Mouse (Mus musculus) testis, postnatal 14 days (tissue): ENCODE data around the gene Gabrd.

ENCODE experiments used
- DNase-seq: peaks from one replicate; pipeline ENCODE4 v3.0.0; 2021; ENCODE audit warnings: low spot score

Gabrd gene

DNA sequence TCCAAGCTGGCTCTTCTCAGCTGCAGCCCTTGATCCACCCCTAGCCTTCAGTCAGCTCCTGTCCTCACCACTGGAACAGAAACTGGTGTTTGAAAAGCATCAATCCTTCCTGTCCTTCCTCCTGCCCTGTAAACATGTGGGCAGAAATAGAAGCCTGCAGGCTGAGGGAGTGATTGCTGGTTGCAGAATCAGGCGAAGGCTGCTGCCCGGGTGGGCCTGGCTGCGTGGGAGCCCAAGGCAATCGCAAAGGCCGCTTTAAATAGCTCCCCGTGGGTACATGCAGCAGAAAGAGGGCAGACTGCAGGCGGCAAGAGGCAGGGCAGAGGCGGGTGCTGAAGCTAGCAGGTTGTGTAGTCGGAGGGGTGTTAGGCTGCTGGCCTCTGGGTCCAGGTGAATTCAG is 15.2 kb downstream of the Gabrd start:
- DNase-seq: peak; percentile 44

DNA sequence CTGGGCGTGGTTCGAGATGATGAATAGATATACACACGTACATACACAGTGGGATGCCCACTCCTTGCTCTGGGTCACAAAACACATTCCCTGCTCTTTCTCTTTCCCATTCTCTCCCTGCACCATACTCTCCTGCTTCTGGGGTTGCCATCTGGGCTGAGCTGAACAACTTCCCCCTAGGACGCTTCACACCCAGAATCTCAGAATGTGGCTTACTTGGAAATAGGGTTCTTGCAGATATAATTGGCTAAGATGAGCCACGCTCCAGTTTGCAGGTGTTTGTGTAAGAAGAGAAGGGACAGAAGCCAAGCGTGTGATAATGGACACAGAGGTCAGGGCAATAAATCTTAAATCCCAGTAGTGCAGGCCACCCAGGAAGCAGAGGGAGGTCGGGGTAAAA is 15.9 kb downstream of the Gabrd start:
- DNase-seq: no peak

DNA sequence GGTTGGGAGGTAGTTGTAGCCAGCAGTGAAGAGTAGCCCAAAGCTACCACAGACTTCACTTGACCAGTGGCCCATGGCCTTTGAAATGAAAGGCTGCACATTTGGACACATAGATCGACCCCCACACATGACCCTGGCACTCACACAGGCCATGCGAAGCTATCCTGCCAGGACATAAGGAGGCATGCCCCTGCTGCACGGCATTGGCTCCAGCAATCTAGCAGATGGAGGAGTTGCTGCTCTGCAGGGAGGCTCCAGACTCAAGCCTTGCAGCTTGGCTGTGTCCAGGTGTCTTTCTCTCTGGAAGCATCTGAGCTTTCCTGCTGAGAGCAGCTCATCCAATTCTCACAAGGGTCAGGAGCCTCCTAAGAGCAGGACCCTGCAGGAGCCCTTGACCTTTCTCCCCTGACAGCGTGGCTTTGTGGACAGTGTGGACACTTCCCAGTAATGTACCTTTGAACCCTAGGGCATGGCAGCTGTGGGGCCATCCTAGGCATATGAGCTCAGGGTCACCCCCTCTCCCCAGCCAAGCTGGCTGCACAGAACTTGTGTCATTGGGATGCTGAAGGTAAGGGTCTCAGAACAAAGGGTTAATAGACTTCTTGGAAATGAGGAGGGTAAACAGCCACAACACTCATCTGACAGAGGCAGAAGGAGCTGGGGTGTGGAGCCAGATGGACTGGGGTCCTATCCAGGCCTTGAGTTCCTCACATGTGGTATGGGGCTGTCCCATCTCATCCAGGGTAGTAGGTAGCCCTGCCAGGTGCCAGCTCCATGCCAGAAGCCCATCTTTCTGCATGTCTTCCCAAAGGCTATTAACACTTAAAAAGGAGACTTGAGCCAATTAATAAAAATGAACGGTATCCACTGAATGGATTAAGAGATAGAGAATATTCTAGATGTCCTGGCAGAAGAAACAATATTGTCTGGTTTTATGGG is 25.8 kb downstream of the Gabrd start:
- DNase-seq: no peak

DNA sequence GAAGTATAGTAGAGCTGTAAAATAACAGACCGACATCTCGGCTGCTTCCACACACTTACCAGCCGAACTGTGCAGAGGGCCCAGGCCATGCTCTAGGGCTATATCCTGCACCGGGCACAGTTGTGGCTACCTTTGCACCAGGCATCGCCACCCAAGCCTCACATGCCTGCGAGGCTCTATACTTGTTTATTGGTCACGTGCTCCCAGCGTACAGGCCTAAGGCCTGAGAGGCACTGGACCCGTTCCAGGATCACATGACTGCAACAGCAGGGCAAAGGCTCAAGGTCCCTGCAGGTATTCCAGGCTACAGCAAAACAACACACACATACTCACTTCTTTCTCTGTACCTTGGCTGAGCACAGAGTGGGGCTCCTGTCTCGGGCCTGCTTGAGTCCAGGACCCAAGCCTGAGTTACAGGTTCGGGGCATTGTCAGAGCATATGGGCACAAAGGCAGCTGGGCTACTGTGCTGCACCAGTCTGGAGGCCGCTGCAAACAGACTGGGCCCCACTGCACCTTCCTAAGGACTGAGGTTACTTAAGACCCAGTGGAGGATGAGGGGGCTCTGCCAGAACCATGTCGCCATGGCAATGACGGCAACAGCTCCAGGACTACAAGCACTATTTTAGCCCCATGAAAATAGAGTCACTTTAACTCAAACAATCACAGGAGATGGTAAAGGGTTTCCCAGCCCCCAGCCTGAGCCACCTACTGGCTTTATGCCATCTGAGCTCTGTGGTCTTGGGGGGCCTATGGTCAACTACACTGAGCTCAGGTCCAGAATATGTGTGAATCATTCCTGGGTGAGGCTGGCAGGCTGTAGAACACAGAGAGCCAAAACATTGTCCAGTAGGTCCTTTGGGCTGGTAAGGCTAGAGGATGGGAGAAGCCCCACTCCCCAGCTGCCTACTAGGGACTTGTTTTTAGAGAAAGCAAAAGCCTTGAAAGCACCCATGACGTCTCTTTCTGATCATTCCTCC is 26.9 kb downstream of the Gabrd start:
- DNase-seq: no peak

DNA sequence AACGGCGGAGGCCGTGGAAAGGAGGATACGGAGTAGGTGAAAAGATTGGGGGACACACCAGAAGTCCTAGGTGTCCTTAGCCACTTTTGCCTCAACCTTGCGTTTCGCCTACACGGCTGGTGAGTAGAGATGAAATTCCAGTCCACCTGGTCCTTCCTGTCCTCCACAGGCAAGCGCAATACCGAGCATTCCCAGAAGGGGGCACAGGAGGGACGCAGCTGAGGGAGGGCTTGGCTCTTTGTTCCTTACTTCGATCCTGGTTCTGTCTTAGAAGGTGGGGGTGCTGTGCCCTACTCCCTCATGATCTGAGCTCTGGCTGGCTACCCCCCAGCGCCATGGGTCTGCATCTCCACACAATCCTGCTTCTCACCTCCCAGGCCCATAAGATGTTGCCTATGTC is 29.2 kb downstream of the Gabrd start:
- DNase-seq: peak; percentile 73

DNA sequence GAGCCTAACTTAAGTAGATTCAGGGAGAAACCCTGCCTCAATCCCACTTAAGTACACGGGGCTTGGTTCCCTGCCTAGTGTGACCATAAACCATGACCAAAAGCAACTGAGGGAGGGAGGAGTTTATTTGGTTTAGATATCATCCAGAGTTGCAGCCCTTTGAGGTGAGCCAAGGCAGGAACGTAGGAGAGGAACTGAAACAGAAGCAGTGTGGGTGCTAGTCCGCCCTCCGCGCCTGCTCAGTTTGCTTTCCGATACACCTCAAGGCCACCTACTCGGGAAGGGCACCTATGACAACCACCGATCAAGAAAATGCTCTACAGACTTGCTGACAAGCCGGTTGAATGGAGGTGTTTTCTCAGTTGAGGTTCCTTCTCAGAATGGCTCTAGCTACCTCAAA is 30.2 kb downstream of the Gabrd start:
- DNase-seq: no peak

DNA sequence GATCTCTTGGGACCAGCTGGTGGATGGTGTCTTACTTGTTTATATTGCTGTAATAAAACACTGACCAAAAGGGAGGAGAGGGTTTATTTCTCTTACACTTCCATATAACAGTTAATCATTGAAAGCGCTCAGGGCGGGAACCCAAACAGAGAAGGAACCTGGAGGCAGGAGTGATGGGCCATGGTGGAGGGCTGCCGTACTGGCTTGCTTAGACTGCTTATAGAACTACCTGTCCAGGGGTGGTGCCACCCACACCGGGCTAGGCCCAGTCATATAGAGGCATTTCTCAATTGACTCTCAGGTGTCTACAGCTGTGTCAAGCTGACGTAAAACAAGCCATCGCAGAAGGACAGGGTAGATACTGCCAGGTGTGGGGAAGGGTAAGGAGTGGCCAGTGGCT is 31.1 kb downstream of the Gabrd start:
- DNase-seq: no peak

DNA sequence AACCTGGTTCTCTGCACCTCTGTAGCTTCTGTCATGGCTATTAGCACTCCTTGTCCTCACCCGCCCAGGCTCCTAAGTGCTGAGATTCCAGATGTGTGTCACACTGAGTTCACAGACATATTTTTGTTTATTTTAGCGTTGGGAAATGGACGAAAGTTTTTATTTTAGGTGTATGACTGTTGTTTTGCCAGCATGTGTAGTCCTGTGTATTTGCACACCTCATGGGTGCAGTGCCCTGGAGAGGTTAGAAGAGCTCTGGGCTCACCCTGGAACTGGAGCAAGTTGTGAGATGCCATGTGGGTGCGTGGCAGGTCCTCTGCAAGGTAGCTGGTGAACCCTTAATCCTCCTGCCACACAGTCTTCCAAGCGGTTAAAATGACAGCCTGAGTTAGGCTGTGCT is 35.5 kb downstream of the Gabrd start:
- no peak for DNase-seq

DNA sequence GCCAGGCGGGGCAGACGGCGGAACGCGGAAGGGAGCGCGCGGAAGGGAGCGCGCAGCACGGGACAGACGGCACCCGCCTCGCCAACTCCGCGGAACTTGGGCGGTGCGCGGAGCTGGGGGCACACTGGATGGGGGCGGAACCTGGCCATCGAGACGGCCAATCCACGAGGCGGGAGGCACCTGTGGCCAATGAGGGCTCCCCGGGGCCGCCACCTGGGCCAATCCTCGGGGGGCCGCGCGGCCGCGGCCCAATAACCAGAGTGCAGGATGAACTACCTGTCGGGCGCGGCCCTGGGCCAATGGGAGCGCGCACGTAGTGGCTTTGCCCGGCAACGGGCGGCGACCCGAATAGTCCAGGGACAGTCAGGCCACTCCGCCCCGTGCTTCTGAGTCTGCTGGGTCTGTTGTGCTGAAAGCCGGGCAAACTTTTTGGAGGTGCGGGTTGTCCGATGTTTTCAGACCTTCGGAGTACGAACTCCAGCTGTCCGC is 36.6 kb downstream of the Gabrd start, which contains the start of gene Prkcz:
Gene Prkcz (minus strand): TSS at position 59 of the 489 bp plus-strand sequence.
- peak; percentile 88 for DNase-seq

DNA sequence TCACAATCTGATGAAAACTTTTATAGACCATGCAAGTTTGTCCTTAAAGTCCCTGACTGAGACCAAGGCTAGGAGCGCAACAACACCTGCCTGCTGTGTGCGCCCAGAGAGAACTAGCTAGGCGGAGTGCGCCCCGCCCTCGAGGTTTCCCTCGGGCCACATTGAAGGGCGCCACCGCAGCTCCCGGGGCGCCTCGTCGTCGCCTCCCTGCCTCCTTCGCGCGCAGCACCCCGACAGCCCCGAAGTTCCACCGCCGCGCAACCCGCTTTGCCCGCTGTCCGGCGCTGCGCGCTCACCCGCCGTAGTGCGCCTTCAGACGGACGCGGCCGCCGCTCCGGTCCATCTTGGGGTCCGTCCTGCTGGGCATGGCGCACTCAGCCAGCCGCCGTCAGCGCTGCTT is 37.1 kb downstream of the Gabrd start:
- DNase-seq: no peak

DNA sequence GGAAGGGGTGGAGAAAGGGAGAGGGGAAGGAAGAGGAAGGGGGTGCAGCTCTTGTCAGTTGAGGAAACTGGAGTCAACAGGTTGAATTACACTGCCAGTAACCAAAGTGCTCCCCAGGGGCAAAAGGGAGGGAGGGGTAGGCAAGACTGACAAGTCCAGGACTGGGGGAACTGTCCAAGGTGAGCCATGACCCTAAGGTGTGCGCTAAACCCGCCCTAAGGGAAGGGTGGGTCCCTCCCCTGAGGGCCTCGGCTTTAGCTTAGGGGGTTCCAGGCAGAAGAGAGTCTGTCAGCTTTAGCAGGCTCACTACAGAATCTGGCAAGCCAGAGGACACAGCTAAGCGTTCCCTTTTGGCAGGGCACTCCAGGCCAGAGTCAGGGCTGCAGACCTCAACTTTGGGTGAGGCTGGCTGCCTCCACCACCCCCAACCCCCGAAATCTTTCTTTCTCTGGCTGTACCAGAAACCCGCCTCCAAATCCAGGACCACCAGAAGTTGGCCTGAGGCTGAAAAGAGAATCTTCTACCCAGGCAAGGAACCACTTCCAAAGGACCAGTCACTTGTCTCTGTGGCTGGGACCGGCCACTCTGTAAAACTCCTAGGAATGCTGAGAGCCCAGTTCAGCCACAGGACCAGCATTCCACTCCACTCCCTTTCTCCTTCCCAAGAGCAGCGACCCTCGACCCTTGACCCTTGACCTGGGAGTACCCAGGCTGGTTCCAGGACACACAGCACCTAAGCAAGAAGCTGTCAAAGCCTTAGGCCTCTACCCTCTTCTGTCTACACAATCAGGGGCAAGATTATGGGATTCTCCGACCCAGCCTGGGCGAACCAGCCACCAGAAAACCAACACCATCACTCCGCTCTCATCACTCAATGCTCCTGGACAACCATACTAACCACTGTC is 38.1 kb downstream of the Gabrd start:
- no peak for DNase-seq

DNA sequence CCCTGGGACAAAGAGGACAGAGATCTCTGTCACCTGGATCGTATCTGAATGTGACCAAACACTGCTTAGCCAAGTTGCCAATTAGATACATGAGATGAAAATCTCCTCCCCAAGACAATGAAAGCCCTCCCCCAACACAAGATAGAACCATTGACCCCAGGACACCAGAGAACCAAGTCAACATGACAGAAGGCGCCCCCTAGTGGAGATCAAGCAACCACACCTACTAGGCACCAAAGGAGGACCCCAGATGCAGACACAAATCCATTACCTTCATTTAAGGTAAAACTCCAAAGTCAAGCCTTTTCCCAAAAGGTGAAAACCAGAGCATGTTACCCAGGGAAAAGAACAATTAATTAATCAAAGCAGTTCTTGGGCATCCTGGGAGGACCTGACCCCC is 40.3 kb downstream of the Gabrd start:
- DNase-seq: no peak

DNA sequence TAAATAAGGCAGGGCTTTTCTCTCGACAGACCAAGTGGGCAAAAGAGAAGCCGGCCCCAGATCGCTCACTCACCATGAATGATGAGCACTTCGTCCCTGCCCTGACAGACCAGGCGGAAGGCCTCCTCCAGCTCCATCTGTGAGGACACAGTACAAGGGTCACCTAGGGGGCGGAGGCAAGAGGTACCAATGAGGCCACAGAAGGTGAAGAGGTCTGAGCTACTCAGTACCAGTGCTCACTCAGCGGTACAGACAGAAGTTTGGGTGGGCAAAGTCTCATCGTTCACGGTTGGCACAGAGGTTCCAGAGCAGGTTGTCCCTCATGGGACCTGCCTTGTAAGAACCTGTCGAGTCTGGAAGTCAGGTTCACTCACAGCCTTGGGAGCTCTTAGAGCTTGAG is 41.6 kb downstream of the Gabrd start:
- no peak for DNase-seq

DNA sequence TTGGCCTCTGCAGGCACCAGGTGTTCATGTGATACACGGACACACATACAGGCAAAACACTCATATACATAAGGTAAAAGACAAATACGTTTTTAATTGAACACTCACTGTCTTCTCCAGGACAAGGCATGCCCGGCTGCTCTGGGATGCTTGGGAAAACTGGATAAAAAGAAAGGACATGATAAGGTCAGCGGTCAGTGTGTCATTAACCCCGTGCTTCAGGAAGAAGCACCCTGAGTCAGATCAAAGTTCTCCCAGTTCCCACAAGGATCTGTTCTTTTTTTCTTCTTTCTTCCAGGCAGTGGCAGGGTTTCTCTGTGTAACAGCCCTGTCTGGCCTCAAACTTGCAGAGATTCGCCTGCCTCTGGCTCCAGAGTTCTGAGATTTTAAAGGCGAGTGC is 43.4 kb downstream of the Gabrd start:
- no peak for DNase-seq

DNA sequence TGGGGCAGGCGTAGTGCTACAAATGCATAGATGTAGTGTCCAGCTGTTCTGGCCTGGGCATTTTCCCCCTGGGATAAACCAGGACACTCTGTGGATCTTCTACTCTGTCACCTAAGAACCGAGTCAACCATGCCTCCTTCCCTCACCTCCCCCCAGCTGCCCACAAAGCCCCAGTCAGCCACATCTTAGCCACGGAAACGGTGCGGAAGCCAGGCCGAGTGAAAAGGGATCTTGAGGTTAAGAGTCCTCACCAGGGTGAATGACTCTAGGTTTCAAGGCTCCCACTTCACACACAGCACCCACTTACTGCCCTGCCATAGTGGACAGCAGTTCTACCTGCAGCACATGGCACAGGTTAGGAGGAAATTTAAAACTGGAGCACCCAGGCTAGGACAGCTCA is 43.9 kb downstream of the Gabrd start:
- DNase-seq: no peak

DNA sequence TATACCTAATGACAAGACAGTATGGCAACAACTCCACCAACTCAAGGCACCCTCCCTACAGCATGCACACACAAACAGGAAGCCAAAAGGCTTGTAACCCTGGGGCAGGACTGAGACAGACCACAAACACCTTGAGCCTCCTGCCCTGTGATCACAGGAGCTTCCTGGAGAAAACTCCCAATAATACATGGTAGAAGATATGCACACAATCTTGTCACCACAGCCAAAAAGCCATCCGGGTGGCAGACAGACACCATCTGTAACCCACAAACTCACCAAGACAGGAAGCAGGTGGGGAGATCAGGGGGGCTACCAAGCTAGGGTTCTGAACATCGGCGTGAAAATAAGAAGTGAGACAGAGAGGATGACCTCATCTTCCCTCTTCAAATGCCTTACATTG is 45.3 kb downstream of the Gabrd start:
- no peak for DNase-seq

DNA sequence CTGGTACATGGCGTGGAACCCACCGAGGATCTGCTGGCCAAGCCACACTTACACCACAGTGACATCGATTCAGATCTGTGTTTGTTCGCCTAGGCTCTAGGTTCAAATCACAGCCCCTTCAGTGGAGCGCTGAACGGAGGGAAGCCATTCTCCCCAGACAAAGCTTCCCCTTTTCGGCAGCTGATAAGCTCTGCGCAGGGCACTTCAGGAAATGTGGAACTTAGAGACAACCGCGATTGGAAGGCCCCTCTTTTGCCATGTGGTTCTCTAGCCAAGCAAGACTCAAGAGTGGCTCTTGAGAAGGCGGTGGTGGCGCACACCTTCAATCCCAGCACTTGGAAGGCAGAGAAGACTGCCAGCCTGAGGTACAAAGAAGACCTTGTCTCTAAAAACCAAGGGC is 51.6 kb downstream of the Gabrd start:
- no peak for DNase-seq

DNA sequence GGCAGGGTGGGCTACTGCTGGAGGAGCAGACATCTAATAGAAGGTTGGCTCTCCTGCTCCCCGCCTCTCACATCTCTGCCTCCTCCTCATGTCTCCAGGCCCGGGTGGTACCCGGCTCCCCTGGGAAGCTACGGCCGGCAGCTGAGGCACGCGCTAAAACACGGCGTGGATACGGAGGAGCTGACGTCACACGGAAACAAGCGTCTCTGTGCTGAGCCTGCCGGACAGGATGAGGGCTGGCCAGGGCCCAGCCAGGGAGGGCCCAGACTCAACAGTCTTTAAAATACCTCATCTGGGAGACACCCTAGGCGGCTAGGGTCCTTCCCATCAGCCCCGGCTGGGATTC is 52.3 kb downstream of the Gabrd start:
- no peak for DNase-seq

DNA sequence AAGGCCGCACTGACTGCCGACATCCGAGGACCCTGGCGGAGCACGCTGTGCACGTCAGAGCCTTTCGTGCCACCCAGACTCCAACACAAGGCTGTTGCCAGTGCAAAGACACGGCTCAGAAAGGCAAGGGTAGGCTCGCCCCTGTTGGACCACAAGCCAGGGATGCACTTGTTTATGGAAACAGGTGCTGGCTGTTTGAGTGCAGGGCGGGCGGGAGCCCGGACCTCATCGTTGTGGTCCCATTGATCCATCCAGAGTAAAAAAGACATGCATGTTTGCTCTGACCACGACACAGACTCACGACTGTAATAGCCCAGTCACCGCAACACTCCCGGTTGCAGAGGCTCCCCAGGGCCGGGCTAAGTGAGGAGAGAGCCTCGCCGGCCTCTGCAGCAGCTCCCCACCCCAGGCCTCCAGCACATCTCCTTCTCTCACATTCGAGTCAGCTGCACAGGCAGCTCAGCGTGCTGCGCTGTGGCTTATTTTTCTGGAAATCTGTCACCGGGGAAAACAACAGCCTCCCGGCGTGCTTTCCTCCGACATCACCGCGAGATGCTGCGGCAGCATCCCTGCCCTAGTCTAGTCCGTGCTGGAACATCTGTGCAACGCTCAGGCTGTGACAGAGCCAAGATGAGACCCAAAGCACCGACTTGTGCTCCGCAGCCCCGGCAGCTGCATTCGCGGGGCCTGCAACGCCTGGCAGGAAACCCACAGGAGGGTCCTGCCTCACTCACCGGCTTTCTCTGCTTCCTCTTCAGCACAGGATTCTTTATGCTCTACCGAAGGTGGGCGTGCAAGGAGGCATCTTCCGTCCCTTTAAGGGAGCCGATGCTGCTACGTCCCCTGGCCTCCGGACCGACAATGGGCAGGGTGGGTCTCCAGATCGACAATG is 53.0 kb downstream of the Gabrd start:
- no peak for DNase-seq

DNA sequence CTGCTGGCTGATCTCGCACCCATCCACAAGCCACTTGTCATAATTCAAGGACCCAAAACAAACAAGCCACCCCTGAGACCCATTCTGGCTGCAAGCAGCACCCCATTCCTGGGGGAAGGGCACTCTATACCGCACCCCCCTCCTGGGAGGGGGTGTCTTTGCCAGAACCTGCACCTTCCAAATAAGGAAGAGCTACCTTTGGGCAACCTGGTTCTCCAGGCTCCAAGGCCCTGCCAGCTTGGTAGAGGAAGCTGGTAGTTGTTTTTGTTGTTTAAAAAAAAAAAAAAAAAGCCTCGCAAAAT is 53.7 kb downstream of the Gabrd start:
- DNase-seq: no peak
